Mouse (Mus musculus): Measurements from ENCODE around the gene Ppp5c. TPM values are rescaled to one million over a fixed set of nuclear protein-coding genes. Genes with fewer than 3 reads are reported as not detected.
A peak's percentile ranks its signal among the peaks of the same experiment; 100 is the strongest.

Gene Ppp5c
- polyA plus RNA-seq, 1 experiment: 126 TPM

GRCm38 (mm10) chr7:16982859-16983568, 44.7 kb downstream of the Ppp5c start, which contains the start of gene Gm42372:
Gene Gm42372 (plus strand): TSS chr7:16983086.
- no peak within 1 kb of the TSS for H3K4me3 ChIP-seq
- no peaks in the 10 kb centered on the region for H3K79me2 ChIP-seq (ENCODE audit: control insufficient read depth, insufficient read depth)
- H3K36me3 ChIP-seq (ENCODE audit: control insufficient read depth, insufficient read depth): no peaks in the 10 kb centered on the region
- H3K4me2 ChIP-seq (ENCODE audit: low read depth): no peak within 1 kb of the TSS
- no peaks in the 10 kb centered on the region for H3K27me3 ChIP-seq (ENCODE audit: control insufficient read depth, insufficient read depth, insufficient read length)
- TF ChIP-seq TCF3 (IDR thresholded peaks at IDR 0.05; ENCODE audit: insufficient read length, low read depth): no peak
- TF ChIP-seq CEBPB (IDR thresholded peaks at IDR 0.05; ENCODE audit: insufficient read depth, poor library complexity, severe bottlenecking): no peak
- TF ChIP-seq REST (IDR thresholded peaks at IDR 0.05; ENCODE audit: insufficient read depth, insufficient read length): no peak
- no peak within 1 kb of the TSS for H3ac ChIP-seq (ENCODE audit: control insufficient read depth, insufficient read length)

GRCm38 (mm10) chr7:16980348-16980747, 47.4 kb downstream of the Ppp5c start:
- Histone ChIP-seq H3K79me2 (ENCODE audit: control insufficient read depth, insufficient read depth) (no peaks in the 10 kb centered on the region), H3ac (ENCODE audit: control insufficient read depth, insufficient read length) (no peak overlapping the region), H3K4me2 (ENCODE audit: low read depth) (peak overlapping the region; percentile 75), H3K4me3 (no peak overlapping the region), H3K27me3 (ENCODE audit: control insufficient read depth, insufficient read depth, insufficient read length) (no peaks in the 10 kb centered on the region), H3K36me3 (ENCODE audit: control insufficient read depth, insufficient read depth) (no peaks in the 10 kb centered on the region)
- TF ChIP-seq POLR2A (IDR thresholded peaks at IDR 0.05; ENCODE audit: insufficient read length, low read depth) (peak; percentile 18), CEBPB (IDR thresholded peaks at IDR 0.05; ENCODE audit: insufficient read depth, poor library complexity, severe bottlenecking) (no peak), REST (IDR thresholded peaks at IDR 0.05; ENCODE audit: insufficient read depth, insufficient read length) (no peak), MAX (IDR thresholded peaks at IDR 0.05; ENCODE audit: low read depth) (no peak), MYOD1 (IDR thresholded peaks at IDR 0.05; ENCODE audit: control insufficient read depth in 1 of 3, insufficient read length in 2 of 3, low read depth in 2 of 3) (peak in 2 of 3 experiments; percentile 29 to 74), USF1 (IDR thresholded peaks at IDR 0.05; ENCODE audit: low read depth) (no peak), TCF3 (IDR thresholded peaks at IDR 0.05; ENCODE audit: insufficient read length, low read depth) (no peak), MYOG (IDR thresholded peaks at IDR 0.05; ENCODE audit: control insufficient read depth in 1 of 3, insufficient read depth in 1 of 3, insufficient read length in 2 of 3, low read depth in 2 of 3) (peak in 1 of 3 experiments; percentile 49), TCF12 (IDR thresholded peaks at IDR 0.05; ENCODE audit: insufficient read depth, poor library complexity, severe bottlenecking) (peak; percentile 5), POLR2AphosphoS2 (IDR thresholded peaks at IDR 0.05; ENCODE audit: insufficient read length, low read depth) (no peak)

GRCm38 (mm10) chr7:16978593-16978992, 49.1 kb downstream of the Ppp5c start:
- Histone ChIP-seq H3K4me2 (ENCODE audit: low read depth) (no peak overlapping the region), H3ac (ENCODE audit: control insufficient read depth, insufficient read length) (no peak overlapping the region), H3K79me2 (ENCODE audit: control insufficient read depth, insufficient read depth) (no peaks in the 10 kb centered on the region), H3K36me3 (ENCODE audit: control insufficient read depth, insufficient read depth) (no peaks in the 10 kb centered on the region), H3K4me3 (no peak overlapping the region), H3K27me3 (ENCODE audit: control insufficient read depth, insufficient read depth, insufficient read length) (no peaks in the 10 kb centered on the region)
- TF ChIP-seq MYOG (IDR thresholded peaks at IDR 0.05; ENCODE audit: control insufficient read depth in 1 of 3, insufficient read depth in 1 of 3, insufficient read length in 2 of 3, low read depth in 2 of 3) (no peak), TCF3 (IDR thresholded peaks at IDR 0.05; ENCODE audit: insufficient read length, low read depth) (no peak), MYOD1 (IDR thresholded peaks at IDR 0.05; ENCODE audit: control insufficient read depth in 1 of 3, insufficient read length in 2 of 3, low read depth in 2 of 3) (no peak), POLR2A (IDR thresholded peaks at IDR 0.05; ENCODE audit: insufficient read length, low read depth) (no peak), MAX (IDR thresholded peaks at IDR 0.05; ENCODE audit: low read depth) (no peak), POLR2AphosphoS2 (IDR thresholded peaks at IDR 0.05; ENCODE audit: insufficient read length, low read depth) (no peak), CEBPB (IDR thresholded peaks at IDR 0.05; ENCODE audit: insufficient read depth, poor library complexity, severe bottlenecking) (no peak), E2F4 (IDR thresholded peaks at IDR 0.05; ENCODE audit: insufficient read depth) (no peak), TCF12 (IDR thresholded peaks at IDR 0.05; ENCODE audit: insufficient read depth, poor library complexity, severe bottlenecking) (no peak), SRF (IDR thresholded peaks at IDR 0.05; ENCODE audit: control insufficient read depth, insufficient read length, low read depth) (no peak), USF1 (IDR thresholded peaks at IDR 0.05; ENCODE audit: low read depth) (no peak), REST (IDR thresholded peaks at IDR 0.05; ENCODE audit: insufficient read depth, insufficient read length) (no peak)

GRCm38 (mm10) chr7:16978173-16978572, 49.6 kb downstream of the Ppp5c start:
- no peaks in the 10 kb centered on the region for H3K36me3 ChIP-seq (ENCODE audit: control insufficient read depth, insufficient read depth)
- H3K79me2 ChIP-seq (ENCODE audit: control insufficient read depth, insufficient read depth): no peaks in the 10 kb centered on the region
- no peak overlapping the region for H3K4me2 ChIP-seq (ENCODE audit: low read depth)
- no peak overlapping the region for H3ac ChIP-seq (ENCODE audit: control insufficient read depth, insufficient read length)
- H3K4me3 ChIP-seq: no peak overlapping the region
- TF ChIP-seq REST (IDR thresholded peaks at IDR 0.05; ENCODE audit: insufficient read depth, insufficient read length): no peak
- no peak for TF ChIP-seq POLR2A (IDR thresholded peaks at IDR 0.05; ENCODE audit: insufficient read length, low read depth)
- no peak for TF ChIP-seq TCF3 (IDR thresholded peaks at IDR 0.05; ENCODE audit: insufficient read length, low read depth)
- TF ChIP-seq E2F4 (IDR thresholded peaks at IDR 0.05; ENCODE audit: insufficient read depth): no peak
- TF ChIP-seq POLR2AphosphoS2 (IDR thresholded peaks at IDR 0.05; ENCODE audit: insufficient read length, low read depth): no peak
- no peak for TF ChIP-seq CEBPB (IDR thresholded peaks at IDR 0.05; ENCODE audit: insufficient read depth, poor library complexity, severe bottlenecking)
- TF ChIP-seq MYOG (IDR thresholded peaks at IDR 0.05; ENCODE audit: control insufficient read depth in 1 of 3, insufficient read depth in 1 of 3, insufficient read length in 2 of 3, low read depth in 2 of 3): no peak
- no peak for TF ChIP-seq USF1 (IDR thresholded peaks at IDR 0.05; ENCODE audit: low read depth)
- no peak for TF ChIP-seq MAX (IDR thresholded peaks at IDR 0.05; ENCODE audit: low read depth)
- no peak for TF ChIP-seq SRF (IDR thresholded peaks at IDR 0.05; ENCODE audit: control insufficient read depth, insufficient read length, low read depth)
- no peak for TF ChIP-seq MYOD1 (IDR thresholded peaks at IDR 0.05; ENCODE audit: control insufficient read depth in 1 of 3, insufficient read length in 2 of 3, low read depth in 2 of 3)
- H3K27me3 ChIP-seq (ENCODE audit: control insufficient read depth, insufficient read depth, insufficient read length): no peaks in the 10 kb centered on the region

GRCm38 (mm10) chr7:16976298-16976697, 51.4 kb downstream of the Ppp5c start:
- Histone ChIP-seq H3K4me2 (ENCODE audit: low read depth) (no peak overlapping the region), H3K4me3 (no peak overlapping the region), H3ac (ENCODE audit: control insufficient read depth, insufficient read length) (no peak overlapping the region), H3K36me3 (ENCODE audit: control insufficient read depth, insufficient read depth) (no peaks in the 10 kb centered on the region), H3K27me3 (ENCODE audit: control insufficient read depth, insufficient read depth, insufficient read length) (no peaks in the 10 kb centered on the region), H3K79me2 (ENCODE audit: control insufficient read depth, insufficient read depth) (no peaks in the 10 kb centered on the region)
- TF ChIP-seq USF1 (IDR thresholded peaks at IDR 0.05; ENCODE audit: low read depth): no peak
- no peak for TF ChIP-seq MYOG (IDR thresholded peaks at IDR 0.05; ENCODE audit: control insufficient read depth in 1 of 3, insufficient read depth in 1 of 3, insufficient read length in 2 of 3, low read depth in 2 of 3)
- TF ChIP-seq E2F4 (IDR thresholded peaks at IDR 0.05; ENCODE audit: insufficient read depth): no peak
- no peak for TF ChIP-seq CEBPB (IDR thresholded peaks at IDR 0.05; ENCODE audit: insufficient read depth, poor library complexity, severe bottlenecking)
- TF ChIP-seq SRF (IDR thresholded peaks at IDR 0.05; ENCODE audit: control insufficient read depth, insufficient read length, low read depth): no peak
- TF ChIP-seq REST (IDR thresholded peaks at IDR 0.05; ENCODE audit: insufficient read depth, insufficient read length): no peak
- TF ChIP-seq TCF12 (IDR thresholded peaks at IDR 0.05; ENCODE audit: insufficient read depth, poor library complexity, severe bottlenecking): no peak
- TF ChIP-seq POLR2AphosphoS2 (IDR thresholded peaks at IDR 0.05; ENCODE audit: insufficient read length, low read depth): no peak
- no peak for TF ChIP-seq TCF3 (IDR thresholded peaks at IDR 0.05; ENCODE audit: insufficient read length, low read depth)
